Mouse (Mus musculus) liver, embryonic 15.5 days (tissue): ENCODE measurements around the gene Eef1g. TPM values are rescaled to one million over a fixed set of nuclear protein-coding genes. Genes with fewer than 3 reads are reported as not detected.

Experiments
- polyA plus RNA-seq: library from polyadenylated mRNA; unstranded; fragments of >200 nt; fragmentation: Nextera tagmentation; extraction: Ambion mirVana; gene quantifications from 2 replicates; pipeline ENCODE4 v1.2.1, GENCODE M21; 2015

Gene Eef1g
- polyA plus RNA-seq, 1 experiment from 2014 or later: 180 TPM

Other genes starting within 250 kb of the Eef1g start
- gene Slc3a2, start 243.7 kb upstream of the Eef1g start, polyA plus RNA-seq: 124 and 132 TPM in 2 replicates
- gene Wdr74, start 231.2 kb upstream of the Eef1g start, polyA plus RNA-seq: 48.8 and 53.0 TPM in 2 replicates
- 0.43 and 0.62 TPM in 2 replicates for gene 1700092M07Rik, start 226.3 kb upstream of the Eef1g start, polyA plus RNA-seq
- gene Stx5a, start 225.6 kb upstream of the Eef1g start, polyA plus RNA-seq: 53.5 and 53.8 TPM in 2 replicates
- gene Nxf1, start 210.0 kb upstream of the Eef1g start, polyA plus RNA-seq: 81.2 and 91.6 TPM in 2 replicates
- gene Tmem223, start 196.0 kb upstream of the Eef1g start, polyA plus RNA-seq: 53.8 and 57.3 TPM in 2 replicates
- 90.5 and 96.9 TPM in 2 replicates for gene Tmem179b, start 192.6 kb upstream of the Eef1g start, polyA plus RNA-seq
- gene Taf6l, start 180.6 kb upstream of the Eef1g start, polyA plus RNA-seq: 13.2 and 15.4 TPM in 2 replicates
- gene Polr2g, start 168.5 kb upstream of the Eef1g start, polyA plus RNA-seq: 55.5 and 65.7 TPM in 2 replicates
- 1.2 and 1.3 TPM in 2 replicates for gene Zbtb3, start 164.5 kb upstream of the Eef1g start, polyA plus RNA-seq
- 22.4 and 22.5 TPM in 2 replicates for gene Ttc9c, start 147.7 kb upstream of the Eef1g start, polyA plus RNA-seq
- gene Hnrnpul2, start 147.0 kb upstream of the Eef1g start, polyA plus RNA-seq: 2.2 and 2.6 TPM in 2 replicates
- not detected in 2 replicates for gene AC129217.1, start 137.3 kb upstream of the Eef1g start, polyA plus RNA-seq
- gene Bscl2, start 129.6 kb upstream of the Eef1g start, polyA plus RNA-seq: 29.8 and 33.1 TPM in 2 replicates
- gene Gng3, start 127.8 kb upstream of the Eef1g start, polyA plus RNA-seq: 0.43 and 0.50 TPM in 2 replicates
- gene Lrrn4cl, start 116.3 kb upstream of the Eef1g start, polyA plus RNA-seq: 0.15 TPM in 2 replicates
- 90.4 and 96.5 TPM in 2 replicates for gene Ubxn1, start 95.5 kb upstream of the Eef1g start, polyA plus RNA-seq
- 29.6 and 29.8 TPM in 2 replicates for gene Uqcc3, start 86.1 kb upstream of the Eef1g start, polyA plus RNA-seq
- 22.5 and 42.9 TPM in 2 replicates for gene Lbhd1, start 83.3 kb upstream of the Eef1g start, polyA plus RNA-seq
- gene Gm49403, start 83.1 kb upstream of the Eef1g start, polyA plus RNA-seq: not detected in 2 replicates
- 46.8 and 49.0 TPM in 2 replicates for gene 1810009A15Rik, start 78.2 kb upstream of the Eef1g start, polyA plus RNA-seq
- 0.29 TPM in 1 of 2 replicates, not detected in the other for gene Gm49416, start 78.1 kb upstream of the Eef1g start, polyA plus RNA-seq
- 21.6 and 26.2 TPM in 2 replicates for gene Ints5, start 74.0 kb upstream of the Eef1g start, polyA plus RNA-seq
- gene Ganab, start 69.0 kb upstream of the Eef1g start, polyA plus RNA-seq: 44.8 and 49.6 TPM in 2 replicates
- gene B3gat3, start 46.7 kb upstream of the Eef1g start, polyA plus RNA-seq: 20.6 and 25.8 TPM in 2 replicates
- gene Rom1, start 37.7 kb upstream of the Eef1g start, polyA plus RNA-seq: 2.8 TPM in 2 replicates
- 13.1 and 14.6 TPM in 2 replicates for gene Eml3, start 37.5 kb upstream of the Eef1g start, polyA plus RNA-seq
- 79.0 and 85.9 TPM in 2 replicates for gene Mta2, start 25.2 kb upstream of the Eef1g start, polyA plus RNA-seq
- gene Tut1, start 13.2 kb upstream of the Eef1g start, polyA plus RNA-seq: 13.7 and 14.6 TPM in 2 replicates
- 2.5 and 3.0 TPM in 2 replicates for gene Ahnak, start 22.2 kb downstream of the Eef1g start, polyA plus RNA-seq
- not detected in 2 replicates for gene Scgb1a1, start 120.9 kb downstream of the Eef1g start, polyA plus RNA-seq
- gene Asrgl1, start 168.6 kb downstream of the Eef1g start, polyA plus RNA-seq: 6.7 and 7.9 TPM in 2 replicates